Mouse (Mus musculus) heart, postnatal 14 days (tissue): ENCODE data around the gene Egr4. TPM values are rescaled to one million over a fixed set of nuclear protein-coding genes. Genes with fewer than 3 reads are reported as not detected.

Source experiments
- total RNA-seq, 2 experiments: library from RNA; stranded (reverse); gene quantifications; 2 replicates each; pipeline ENCODE4 v1.2.3; 2021

Gene Egr4
- total RNA-seq, 2 experiments from 2014 or later, result not detected

Other genes starting within 250 kb of the Egr4 start
- gene Sfxn5, start 180.2 kb downstream of the Egr4 start, total RNA-seq, result 1 to 10 TPM; 3.9 to 5.7 TPM
- gene Rab11fip5, start 139.0 kb downstream of the Egr4 start, total RNA-seq, result 10 to 100 TPM; 53.9 to 54.0 TPM
- gene Noto, start 89.7 kb downstream of the Egr4 start, total RNA-seq, result not detected
- gene Smyd5, start 81.6 kb downstream of the Egr4 start, total RNA-seq, result 1 to 10 TPM; 5.1 to 6.6 TPM
- gene Cct7, start 62.1 kb downstream of the Egr4 start, total RNA-seq, result 100 to 1,000 TPM; 134 to 141 TPM
- 10 to 100 TPM; 14.3 to 15.5 TPM for gene Pradc1, start 61.6 kb downstream of the Egr4 start, total RNA-seq
- gene Fbxo41, start 10.6 kb downstream of the Egr4 start, total RNA-seq, result not detected
- 1 to 10 TPM; 2.4 to 2.6 TPM for gene Alms1, start 73.9 kb upstream of the Egr4 start, total RNA-seq
- gene Nat8f7, start 199.6 kb upstream of the Egr4 start, total RNA-seq, result not detected